Mouse (Mus musculus) heart, embryonic 16.5 days (tissue): ENCODE data around the gene Gm3371. TPM values are rescaled to one million over a fixed set of nuclear protein-coding genes. Genes with fewer than 3 reads are reported as not detected.
"Not testable (repeated sequence)": the region's sequence is repeated elsewhere in the genome, so short reads cannot be mapped to it uniquely, and the experiment has no call there.

ENCODE experiments used
- ATAC-seq: fragments of 200-750 bp; cut with Nextera tagmentation; replicated peaks from 2 replicates; pipeline ENCODE4 v1.8.0; 2017; ENCODE audit warnings: moderate number of reproducible peaks; ENCODE audit not compliant: insufficient read depth, low FRiP score; ENCODE audit errors: extremely low read depth
- H3K27ac ChIP-seq: fragments of 300-500 bp; sonication (generic); 2 replicates; pipeline ENCODE4 v1.5.1; 2014; ENCODE audit warnings: mild to moderate bottlenecking, low read length, control low read depth, moderate library complexity
- H3K27me3 ChIP-seq: fragments of 300-500 bp; sonication (generic); 2 replicates; pipeline ENCODE4 v1.6.1; 2014; ENCODE audit warnings: low read length, mixed read lengths; ENCODE audit not compliant: control insufficient read depth, insufficient read depth
- H3K36me3 ChIP-seq: fragments of 300-500 bp; sonication (generic); 2 replicates; pipeline ENCODE4 v1.6.1; 2014; ENCODE audit not compliant: control insufficient read depth, insufficient read depth
- H3K4me1 ChIP-seq: fragments of 300-500 bp; sonication (generic); 2 replicates; pipeline ENCODE4 v1.6.1; 2014; ENCODE audit warnings: low read length, mixed read lengths; ENCODE audit not compliant: control insufficient read depth, insufficient read depth
- H3K4me2 ChIP-seq: fragments of 300-500 bp; sonication (generic); 2 replicates; pipeline ENCODE4 v1.6.1; 2014; ENCODE audit warnings: low read depth, mild to moderate bottlenecking, control low read depth, low read length
- H3K4me3 ChIP-seq: fragments of 300-500 bp; sonication (generic); 2 replicates; pipeline ENCODE4 v1.5.1; 2014; ENCODE audit warnings: mild to moderate bottlenecking, control low read depth, low read length
- H3K9ac ChIP-seq: fragments of 300-500 bp; sonication (generic); 2 replicates; pipeline ENCODE4 v1.6.1; 2014; ENCODE audit warnings: low read length, control low read depth
- H3K9me3 ChIP-seq: fragments of 300-500 bp; sonication (generic); replicated peaks from 2 replicates; pipeline ENCODE4 v1.6.1; 2016; ENCODE audit warnings: low read length; ENCODE audit not compliant: control insufficient read depth
- WGBS: fragments of 180-500 bp; shearing (Covaris S2); extraction: QIAGEN DNeasy Blood & Tissue Kit; methylation state at CpG from one replicate; pipeline ENCODE4 v1.1.7; 2014; 5-methylcytosine and 5-hydroxymethylcytosine counted together
- polyA plus RNA-seq: library from polyadenylated mRNA; unstranded; fragments of >200 nt; fragmentation: Nextera tagmentation; extraction: Ambion mirVana; gene quantifications from 2 replicates; pipeline ENCODE4 v1.2.1, GENCODE M21; 2015

Gene Gm3371
- not detected in 2 replicates for polyA plus RNA-seq

- not testable (repeated sequence) for H3K9ac ChIP-seq, H3K4me1 ChIP-seq, H3K9me3 ChIP-seq, H3K27me3 ChIP-seq, ATAC-seq, H3K4me2 ChIP-seq, H3K27ac ChIP-seq, H3K4me3 ChIP-seq, H3K36me3 ChIP-seq
- WGBS, result no CpG with 5 or more reads among the region's 2 CpGs
Measured at GRCm38 (mm10) chr14:44410588-44410987, at the start of gene Gm3371. Gene Gm3371 (minus strand): TSS chr14:44410688.

- not testable (repeated sequence) for H3K9ac ChIP-seq, H3K27ac ChIP-seq, H3K4me2 ChIP-seq, H3K4me1 ChIP-seq, H3K36me3 ChIP-seq, ATAC-seq, H3K4me3 ChIP-seq, H3K9me3 ChIP-seq, H3K27me3 ChIP-seq
- whole genome bisulfite sequencing, result 82% methylated on average over 3 of the region's 3 CpGs
Measured at GRCm38 (mm10) chr14:44433335-44433734, 22.8 kb upstream of the Gm3371 start, which contains the start of gene Gm8232. Gene Gm8232 (plus strand): TSS chr14:44433635.

- not testable (repeated sequence) for H3K9me3 ChIP-seq, H3K4me3 ChIP-seq, ATAC-seq, H3K27ac ChIP-seq, H3K4me1 ChIP-seq, H3K4me2 ChIP-seq, H3K27me3 ChIP-seq, H3K36me3 ChIP-seq, H3K9ac ChIP-seq
- 66% methylated on average over 3 of the region's 4 CpGs for WGBS
Measured at GRCm38 (mm10) chr14:44384233-44384632, 26.3 kb downstream of the Gm3371 start.

- not testable (repeated sequence) for H3K27ac ChIP-seq, ATAC-seq, H3K4me1 ChIP-seq, H3K27me3 ChIP-seq, H3K4me2 ChIP-seq, H3K9ac ChIP-seq, H3K4me3 ChIP-seq, H3K9me3 ChIP-seq, H3K36me3 ChIP-seq
- 86% methylated on average over 4 of the region's 4 CpGs for WGBS
Measured at GRCm38 (mm10) chr14:44365057-44365456, 45.4 kb downstream of the Gm3371 start, which contains the start of gene Gm8229. Gene Gm8229 (plus strand): TSS chr14:44365357.

GRCm38 (mm10) chr14:44362301-44362700 is 48.2 kb downstream of the Gm3371 start:
- not testable (repeated sequence) for H3K27me3 ChIP-seq, H3K36me3 ChIP-seq, H3K27ac ChIP-seq, H3K9ac ChIP-seq, H3K9me3 ChIP-seq, H3K4me2 ChIP-seq, H3K4me3 ChIP-seq, ATAC-seq, H3K4me1 ChIP-seq

GRCm38 (mm10) chr14:44361416-44361815 is 49.1 kb downstream of the Gm3371 start:
- not testable (repeated sequence) for H3K4me2 ChIP-seq, ATAC-seq, H3K27me3 ChIP-seq, H3K36me3 ChIP-seq, H3K9me3 ChIP-seq, H3K4me3 ChIP-seq, H3K27ac ChIP-seq, H3K4me1 ChIP-seq, H3K9ac ChIP-seq
- WGBS, result 38% methylated on average over 2 of the region's 2 CpGs

Other genes starting within 250 kb of the Gm3371 start
- not detected in 2 replicates for gene Gm8212, start 213.0 kb downstream of the Gm3371 start, polyA plus RNA-seq
- not detected in 2 replicates for gene 4930503E14Rik, start 197.4 kb downstream of the Gm3371 start, polyA plus RNA-seq
- not detected in 2 replicates for gene Gm8220, start 125.1 kb downstream of the Gm3371 start, polyA plus RNA-seq
- not detected in 2 replicates for gene Gm5930, start 72.1 kb downstream of the Gm3371 start, polyA plus RNA-seq
- gene Gm8229, start 45.3 kb downstream of the Gm3371 start, polyA plus RNA-seq, result not detected in 2 replicates
- not detected in 2 replicates for gene Gm8232, start 22.9 kb upstream of the Gm3371 start, polyA plus RNA-seq
- not detected in 2 replicates for gene BC061237, start 81.8 kb upstream of the Gm3371 start, polyA plus RNA-seq
- not detected in 2 replicates for gene Gm17093, start 107.6 kb upstream of the Gm3371 start, polyA plus RNA-seq
- not detected in 2 replicates for gene Gm8247, start 172.5 kb upstream of the Gm3371 start, polyA plus RNA-seq
- not detected in 2 replicates for gene Gm5624, start 217.2 kb upstream of the Gm3371 start, polyA plus RNA-seq